Mouse (Mus musculus) liver, embryonic 13.5 days (tissue): ENCODE data around the gene Wwtr1. TPM values are rescaled to one million over a fixed set of nuclear protein-coding genes. Genes with fewer than 3 reads are reported as not detected.

Source experiments
- ATAC-seq: fragments of 200-750 bp; cut with Nextera tagmentation; 2 replicates; pipeline ENCODE4 v1.8.0; 2017; ENCODE audit warnings: low read depth, mild to moderate bottlenecking, moderate number of reproducible peaks, moderate library complexity
- DNase-seq: peaks from one replicate; pipeline ENCODE4 v3.0.0; 2022
- H3K27ac ChIP-seq: fragments of 300-500 bp; sonication (generic); 2 replicates; pipeline ENCODE4 v1.5.1; 2015; ENCODE audit warnings: moderate library complexity, mild to moderate bottlenecking, inconsistent platforms
- H3K27me3 ChIP-seq: fragments of 300-500 bp; sonication (generic); 2 replicates; pipeline ENCODE4 v1.6.1; 2015; ENCODE audit warnings: mild to moderate bottlenecking, inconsistent platforms
- H3K36me3 ChIP-seq: fragments of 300-500 bp; sonication (generic); 2 replicates; pipeline ENCODE4 v1.6.1; 2015; ENCODE audit warnings: mild to moderate bottlenecking, inconsistent platforms
- H3K4me1 ChIP-seq: fragments of 300-500 bp; sonication (generic); replicated peaks from 2 replicates; pipeline ENCODE4 v1.6.1; 2015; ENCODE audit warnings: inconsistent platforms
- H3K4me2 ChIP-seq: fragments of 300-500 bp; sonication (generic); 2 replicates; pipeline ENCODE4 v1.6.1; 2015; ENCODE audit warnings: inconsistent platforms, mild to moderate bottlenecking, moderate library complexity
- H3K4me3 ChIP-seq: fragments of 300-500 bp; sonication (generic); replicated peaks from 2 replicates; pipeline ENCODE4 v1.5.1; 2015; ENCODE audit warnings: mild to moderate bottlenecking, inconsistent platforms
- H3K9ac ChIP-seq: fragments of 300-500 bp; sonication (generic); 2 replicates; pipeline ENCODE4 v1.6.1; 2015; ENCODE audit warnings: mild to moderate bottlenecking, inconsistent platforms
- H3K9me3 ChIP-seq: fragments of 300-500 bp; sonication (generic); replicated peaks from 2 replicates; pipeline ENCODE4 v1.6.1; 2016; ENCODE audit warnings: inconsistent platforms
- WGBS: fragments of 180-500 bp; shearing (Covaris S2); methylation state at CpG from one replicate; pipeline ENCODE4 v1.1.7; 2015; ENCODE audit not compliant: insufficient replicate concordance; 5-methylcytosine and 5-hydroxymethylcytosine counted together
- polyA plus RNA-seq: library from polyadenylated mRNA; unstranded; fragments of >200 nt; fragmentation: Nextera tagmentation; extraction: Ambion mirVana; gene quantifications from 2 replicates; pipeline ENCODE4 v1.2.1, GENCODE M21; 2015

Gene Wwtr1
- polyA plus RNA-seq, 1 experiment from 2014 or later: 1.5 TPM

DNA sequence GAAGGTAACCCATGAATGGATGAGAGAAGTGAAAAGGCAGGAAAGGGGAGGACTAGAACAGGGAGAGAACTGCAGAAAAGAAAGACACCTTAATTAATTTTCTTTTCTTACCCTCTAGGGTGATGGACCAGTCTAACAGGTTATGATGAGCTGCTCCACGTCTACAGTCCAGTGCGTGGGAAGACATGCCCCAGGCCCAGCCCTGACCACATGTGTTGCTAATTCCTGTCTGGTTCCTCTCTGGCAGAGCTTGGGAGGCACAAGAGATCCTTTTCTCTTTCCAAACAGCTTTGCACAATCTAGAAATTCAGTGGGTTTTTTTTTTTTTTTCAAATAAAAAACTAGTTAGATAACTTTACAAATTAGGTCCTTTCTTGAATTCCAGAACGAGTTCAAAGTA, 134.8 kb downstream of the Wwtr1 start:
- H3K4me1 ChIP-seq: no peaks in the 10 kb centered on the region
- H3K27me3 ChIP-seq: no peaks in the 10 kb centered on the region
- no peaks in the 10 kb centered on the region for H3K9me3 ChIP-seq
- H3K27ac ChIP-seq: no peak overlapping the region
- DNase-seq (no peak), ATAC-seq (no peak)
- WGBS: 48% methylated on average over 3 of the region's 3 CpGs
- no peak overlapping the region for H3K9ac ChIP-seq
- H3K4me2 ChIP-seq: no peak overlapping the region
- H3K36me3 ChIP-seq: no peaks in the 10 kb centered on the region
- H3K4me3 ChIP-seq: no peak overlapping the region

DNA sequence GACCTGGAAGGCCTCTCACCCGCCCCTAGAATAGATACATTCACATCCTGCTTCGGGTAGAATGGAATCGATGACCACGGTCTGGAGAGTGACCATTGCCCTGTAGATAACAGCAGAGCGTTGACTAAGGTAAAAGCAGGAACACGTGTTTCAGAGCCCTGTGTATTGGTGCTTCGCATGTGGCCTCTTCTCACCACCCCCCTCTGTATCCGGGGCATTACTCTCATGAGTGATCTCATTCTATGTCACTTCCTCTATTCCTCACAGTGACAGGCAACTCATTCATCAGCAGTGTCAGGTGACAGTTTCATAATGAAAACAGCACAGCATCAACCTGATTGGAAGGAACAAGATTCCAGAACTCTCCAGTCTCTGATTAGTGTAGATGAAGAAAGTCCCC, 140.3 kb downstream of the Wwtr1 start:
- DNase-seq: no peak
- Histone ChIP-seq H3K4me3 (no peak overlapping the region), H3K9ac (no peak overlapping the region), H3K4me2 (no peak overlapping the region), H3K36me3 (0 out of 2 replicates have a peak, but pooled peaks cover 4% of the 10 kb centered on the region), H3K27ac (no peak overlapping the region), H3K4me1 (no peaks in the 10 kb centered on the region; the same call in none of the 2 replicates), H3K27me3 (no peaks in the 10 kb centered on the region), H3K9me3 (no peaks in the 10 kb centered on the region)
- 40% methylated on average over 8 of the region's 8 CpGs for WGBS
- ATAC-seq: peak; percentile 74

DNA sequence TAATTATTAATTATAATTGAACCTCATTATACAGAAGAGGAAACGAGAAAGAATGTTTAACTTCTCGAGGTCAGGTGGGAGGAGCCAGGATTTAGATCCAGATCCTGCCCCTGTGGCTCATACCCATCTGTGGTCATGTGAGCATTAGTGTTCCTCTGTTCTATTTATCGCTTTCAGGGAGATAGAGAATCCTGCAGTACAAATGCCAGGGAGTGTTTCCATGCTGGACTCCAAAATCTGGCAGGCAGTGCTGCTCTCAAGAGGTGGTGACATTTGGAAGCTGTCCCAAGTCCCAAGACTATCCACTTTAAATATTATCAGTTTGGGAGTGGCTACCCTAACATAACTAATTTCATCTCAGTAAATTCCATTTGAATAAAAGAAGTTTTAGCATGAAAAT, 144.0 kb downstream of the Wwtr1 start:
- Histone ChIP-seq H3K4me3 (no peak overlapping the region), H3K4me2 (no peak overlapping the region), H3K27me3 (no peaks in the 10 kb centered on the region), H3K9ac (no peak overlapping the region), H3K27ac (no peak overlapping the region), H3K4me1 (peaks cover 11% of the 10 kb centered on the region), H3K9me3 (no peaks in the 10 kb centered on the region), H3K36me3 (0 out of 2 replicates have a peak, but pooled peaks cover 4% of the 10 kb centered on the region)
- 41% methylated on average over 3 of the region's 3 CpGs for WGBS
- ATAC-seq (no peak), DNase-seq (no peak)

DNA sequence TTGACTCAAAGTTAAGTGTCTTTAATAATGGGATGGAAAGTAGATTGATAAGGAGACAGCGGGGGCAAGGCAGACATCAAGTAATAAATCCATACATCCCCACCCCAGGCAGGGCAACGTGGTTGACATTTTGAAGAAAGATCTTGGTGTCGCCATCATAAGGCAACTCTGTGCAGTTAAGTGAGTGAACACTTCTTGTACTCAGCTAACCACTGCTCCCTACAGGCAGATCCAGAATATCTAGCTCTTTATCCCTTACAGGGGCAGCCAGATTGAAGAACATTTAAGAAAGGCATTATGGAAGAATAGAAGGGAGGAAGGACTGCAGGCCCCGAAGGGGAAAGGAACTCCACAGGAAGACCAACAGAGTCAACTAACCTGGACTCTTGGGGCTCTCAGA, 146.2 kb downstream of the Wwtr1 start:
- Histone ChIP-seq H3K4me3 (no peak overlapping the region), H3K9me3 (no peaks in the 10 kb centered on the region), H3K27me3 (no peaks in the 10 kb centered on the region), H3K36me3 (0 out of 2 replicates have a peak, but pooled peaks cover 4% of the 10 kb centered on the region), H3K9ac (no peak overlapping the region), H3K27ac (no peak overlapping the region), H3K4me1 (peaks cover 11% of the 10 kb centered on the region), H3K4me2 (no peak overlapping the region)
- WGBS: 42% methylated on average over 4 of the region's 4 CpGs
- DNase-seq: no peak
- ATAC-seq: no peak

DNA sequence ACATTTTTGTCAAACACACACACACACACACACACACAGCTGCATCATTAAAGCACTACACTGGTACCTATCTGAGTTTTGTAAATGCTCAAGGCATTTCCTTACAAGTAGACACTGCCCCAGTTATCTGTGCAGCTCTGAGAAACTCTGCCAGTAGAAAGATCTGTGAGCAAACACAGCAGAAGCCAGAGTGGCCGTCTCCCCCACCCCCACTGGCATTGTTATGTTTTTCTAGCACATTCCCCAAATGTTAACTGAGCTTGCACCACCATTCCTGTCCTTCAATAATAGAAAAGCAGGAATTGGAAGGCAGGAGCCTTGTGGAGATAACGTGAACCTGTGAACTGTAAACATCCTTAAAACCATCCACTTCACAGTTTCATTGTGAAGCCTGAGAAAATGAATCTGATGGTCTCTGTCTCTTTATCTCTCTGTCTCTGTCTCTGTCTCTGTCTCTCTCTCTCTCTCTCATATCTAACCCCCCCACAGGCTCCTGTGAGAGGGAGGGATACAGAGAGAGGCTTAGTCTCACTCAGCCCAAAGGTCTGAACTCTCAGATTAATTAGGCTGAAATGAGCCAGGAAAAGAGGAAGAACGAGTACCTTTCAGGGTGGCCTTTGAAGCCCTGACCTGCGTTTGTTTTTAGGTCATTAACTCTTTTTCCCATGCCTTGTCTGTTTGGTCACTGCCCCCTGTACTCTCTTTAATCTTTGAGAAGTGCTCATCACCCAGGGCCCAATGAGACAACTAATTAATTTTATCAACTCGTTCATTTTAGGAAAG, 146.8 kb downstream of the Wwtr1 start:
- ATAC-seq (no peak), DNase-seq (no peak)
- Histone ChIP-seq H3K9ac (no peak overlapping the region), H3K4me2 (no peak overlapping the region), H3K27ac (no peak overlapping the region), H3K9me3 (no peaks in the 10 kb centered on the region), H3K36me3 (0 out of 2 replicates have a peak, but pooled peaks cover 3% of the 10 kb centered on the region), H3K4me3 (no peak overlapping the region), H3K27me3 (no peaks in the 10 kb centered on the region), H3K4me1 (peaks cover 11% of the 10 kb centered on the region; the same call in 1 of the 2 replicates)
- WGBS: 29% methylated on average over 5 of the region's 5 CpGs

DNA sequence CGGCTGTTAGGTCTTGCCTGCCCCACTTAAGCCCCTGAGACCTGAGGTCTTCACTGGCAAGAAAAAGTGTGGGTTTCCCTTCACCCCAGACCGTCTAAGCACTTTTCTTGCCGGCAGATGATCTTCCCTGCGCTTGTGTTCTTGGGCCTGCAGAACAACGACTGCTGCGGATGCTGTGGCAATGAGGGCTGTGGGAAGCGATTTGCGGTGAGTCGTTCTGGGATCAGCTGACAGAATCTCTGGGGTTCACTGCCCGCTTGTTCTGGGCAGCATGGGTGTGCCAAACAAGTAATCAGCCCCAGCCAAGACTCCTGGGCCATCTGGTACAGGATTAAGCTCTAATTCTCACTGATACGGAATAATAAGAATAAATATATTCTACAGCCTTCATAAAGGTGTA, 149.4 kb downstream of the Wwtr1 start:
- H3K4me3 ChIP-seq: peak overlapping the region; percentile 38
- no peaks in the 10 kb centered on the region for H3K36me3 ChIP-seq
- peak overlapping the region; percentile 36; the same call in 1 of the 2 replicates for H3K9ac ChIP-seq
- DNase-seq: no peak
- ATAC-seq: no peak
- H3K27ac ChIP-seq: no peak overlapping the region
- H3K4me1 ChIP-seq: peaks cover 11% of the 10 kb centered on the region; the same call in 1 of the 2 replicates
- H3K27me3 ChIP-seq: no peaks in the 10 kb centered on the region
- H3K9me3 ChIP-seq: no peaks in the 10 kb centered on the region
- WGBS: 75% methylated on average over 11 of the region's 11 CpGs
- H3K4me2 ChIP-seq: peak overlapping the region; percentile 41

DNA sequence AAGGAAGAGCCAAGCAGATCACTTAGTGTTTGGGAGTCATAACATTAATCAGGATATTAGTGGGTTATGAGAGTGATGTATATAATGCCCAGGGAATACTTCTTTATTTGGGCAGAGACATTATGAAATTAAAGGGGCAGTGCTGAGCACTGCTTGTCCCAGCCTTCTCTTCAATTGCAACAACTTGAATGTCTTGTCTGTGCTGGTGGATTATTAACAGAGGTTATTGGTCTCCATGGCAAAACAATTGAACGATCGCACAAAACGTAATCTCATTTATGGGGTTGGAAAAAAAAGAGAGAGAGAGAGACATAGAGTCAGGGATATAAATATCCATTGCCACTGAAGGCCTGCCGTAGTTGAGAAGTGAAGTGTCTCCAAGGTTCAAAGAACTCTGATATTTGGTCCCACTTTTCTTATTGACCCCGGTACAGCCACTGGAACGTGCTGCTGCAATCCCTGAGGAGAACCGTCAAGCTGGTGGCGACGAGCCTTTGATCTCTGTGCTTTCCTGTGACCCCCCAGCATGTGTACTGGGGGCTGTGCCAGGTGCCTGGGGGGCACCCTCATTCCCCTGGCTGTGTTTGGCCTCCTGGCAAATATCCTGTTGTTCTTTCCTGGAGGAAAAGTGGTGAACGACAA, 150.5 kb downstream of the Wwtr1 start, which contains the start of gene Tm4sf4:
Tm4sf4 (plus strand) TSS at position 226 of the 642 bp plus-strand sequence.
- H3K36me3 ChIP-seq: no peaks in the 10 kb centered on the region
- peak within 1 kb of the TSS; percentile 41 for H3K4me2 ChIP-seq
- DNase-seq (no peak), ATAC-seq (peak; percentile 49; the same call in 1 of the 2 replicates)
- no peaks in the 10 kb centered on the region for H3K9me3 ChIP-seq
- peak within 1 kb of the TSS; percentile 36 for H3K9ac ChIP-seq
- H3K4me3 ChIP-seq: peak within 1 kb of the TSS; percentile 38
- H3K27ac ChIP-seq: peak within 1 kb of the TSS; percentile 53
- H3K4me1 ChIP-seq: peaks cover 11% of the 10 kb centered on the region; the same call in 1 of the 2 replicates
- WGBS: 65% methylated on average over 10 of the region's 10 CpGs
- H3K27me3 ChIP-seq: no peaks in the 10 kb centered on the region

DNA sequence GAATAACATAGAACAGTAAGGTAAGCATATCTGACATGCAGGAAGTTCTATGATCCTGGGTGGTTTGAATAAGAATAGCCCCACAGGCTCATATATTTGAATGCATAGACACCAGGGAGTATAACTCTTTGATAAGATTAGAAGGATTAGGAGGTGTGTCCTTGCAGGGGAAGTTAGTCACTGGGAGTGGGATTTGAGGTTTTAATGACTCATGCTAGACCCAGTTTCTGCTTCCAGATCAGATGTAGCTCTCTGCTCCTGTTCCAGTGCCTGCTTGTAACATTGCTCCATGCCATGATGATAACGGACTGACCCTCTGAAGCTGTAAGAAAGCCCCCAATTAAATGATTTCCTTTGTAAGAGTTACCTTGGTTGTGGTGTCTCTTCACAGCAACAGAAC, 155.1 kb downstream of the Wwtr1 start:
- ATAC-seq (no peak), DNase-seq (no peak)
- H3K27ac ChIP-seq: no peak overlapping the region
- no peak overlapping the region for H3K4me3 ChIP-seq
- H3K27me3 ChIP-seq: no peaks in the 10 kb centered on the region
- no peak overlapping the region for H3K4me2 ChIP-seq
- no peaks in the 10 kb centered on the region for H3K36me3 ChIP-seq
- H3K9me3 ChIP-seq: no peaks in the 10 kb centered on the region
- no peak overlapping the region for H3K9ac ChIP-seq
- 76% methylated on average over 1 of the region's 1 CpGs for WGBS
- no peaks in the 10 kb centered on the region for H3K4me1 ChIP-seq

DNA sequence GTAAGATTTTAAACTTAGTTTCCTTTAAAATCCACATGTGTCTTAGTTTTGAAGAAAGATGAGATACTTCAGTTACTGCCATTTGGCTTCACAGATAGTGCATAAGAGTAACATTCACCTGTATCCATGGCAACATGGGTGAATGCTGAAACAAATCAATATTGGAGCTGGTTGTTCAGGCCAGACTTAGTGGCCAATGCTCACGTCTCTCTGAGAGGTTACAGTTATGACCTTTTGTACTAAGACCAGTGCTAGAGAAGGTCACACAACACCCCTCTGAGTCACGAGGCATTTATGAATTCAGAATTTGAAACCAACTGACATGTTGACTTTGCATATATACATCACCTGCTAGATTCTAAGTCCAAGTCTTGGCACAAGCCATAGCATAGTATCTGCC, 155.5 kb downstream of the Wwtr1 start:
- DNase-seq (no peak), ATAC-seq (no peak)
- Histone ChIP-seq H3K36me3 (no peaks in the 10 kb centered on the region), H3K27me3 (no peaks in the 10 kb centered on the region), H3K4me3 (no peak overlapping the region), H3K9me3 (no peaks in the 10 kb centered on the region), H3K4me1 (no peaks in the 10 kb centered on the region), H3K4me2 (no peak overlapping the region), H3K27ac (no peak overlapping the region), H3K9ac (no peak overlapping the region)
- WGBS: 33% methylated on average over 2 of the region's 2 CpGs

DNA sequence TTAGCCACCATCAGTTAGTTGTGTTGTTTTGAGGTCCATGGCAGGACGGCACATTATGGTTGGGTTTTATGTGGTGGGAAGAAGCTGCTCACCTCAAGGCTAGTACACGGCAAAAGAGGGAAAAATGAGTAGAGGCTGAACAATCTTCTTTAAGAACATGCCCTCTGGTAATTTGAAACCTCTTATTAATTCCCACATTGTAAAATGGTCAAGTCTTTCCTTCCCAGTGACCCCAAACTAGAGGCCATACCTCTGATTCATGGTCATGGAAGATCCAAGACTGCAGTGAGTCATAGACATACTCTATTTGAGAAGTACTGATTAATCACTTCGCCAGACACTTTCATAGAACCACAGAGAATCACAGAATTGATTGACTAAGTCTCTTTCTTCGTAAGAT, 164.2 kb downstream of the Wwtr1 start:
- no peak for DNase-seq
- no peak for ATAC-seq
- H3K27me3 ChIP-seq: no peaks in the 10 kb centered on the region
- H3K4me1 ChIP-seq: no peaks in the 10 kb centered on the region
- 65% methylated on average over 4 of the region's 4 CpGs for WGBS
- H3K9ac ChIP-seq: no peak overlapping the region
- no peak overlapping the region for H3K27ac ChIP-seq
- no peaks in the 10 kb centered on the region for H3K9me3 ChIP-seq
- no peaks in the 10 kb centered on the region for H3K36me3 ChIP-seq
- H3K4me2 ChIP-seq: no peak overlapping the region
- H3K4me3 ChIP-seq: no peak overlapping the region
